Mouse (Mus musculus): ENCODE measurements around the gene Gps1.
"Not testable (repeated sequence)": the region's sequence is repeated elsewhere in the genome, so short reads cannot be mapped to it uniquely, and the experiment has no call there.

The Gps1 gene

GRCm38 (mm10) chr11:120788460-120788859, 4.4 kb downstream of the Gps1 start:
- not testable (repeated sequence) for DNase-seq

- no peak for DNase-seq
These were observed 5.3 kb downstream of the Gps1 start for GRCm38 (mm10) chr11:120789355-120789754.

- no peak for DNase-seq
These were observed 5.7 kb downstream of the Gps1 start for GRCm38 (mm10) chr11:120789810-120790209.

DNA sequence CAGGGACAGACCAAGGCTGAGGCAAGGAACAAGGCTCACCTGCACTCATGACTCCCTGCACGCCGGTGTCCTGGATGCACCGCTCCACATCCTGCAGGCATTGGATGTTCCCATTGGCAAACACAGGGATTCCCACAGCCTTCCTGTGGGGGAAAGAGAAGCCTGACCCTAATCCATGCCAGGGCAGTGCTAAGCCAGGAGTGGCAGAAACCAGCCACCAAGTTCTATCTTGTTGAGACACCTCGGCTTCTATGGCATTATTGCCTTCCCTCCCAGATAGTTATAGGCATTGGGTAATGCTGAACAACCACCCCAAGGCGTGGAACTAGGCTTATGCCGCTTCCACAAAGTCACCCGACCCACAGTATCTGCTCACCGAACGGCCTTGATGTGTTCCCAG, 8.6 kb downstream of the Gps1 start:
- no peak for DNase-seq

- DNase-seq, result peak; percentile 98
These were observed 11.9 kb downstream of the Gps1 start, which contains the start of gene Dus1l for GRCm38 (mm10) chr11:120795756-120796613. Dus1l (minus strand) TSS chr11:120796403.

GRCm38 (mm10) chr11:120796614-120796946, 12.5 kb downstream of the Gps1 start:
- DNase-seq, result no peak

- DNase-seq, result no peak
These were observed 14.2 kb downstream of the Gps1 start for GRCm38 (mm10) chr11:120798244-120798643.

GRCm38 (mm10) chr11:120799316-120799890, 15.3 kb downstream of the Gps1 start:
- no peak for DNase-seq

- peak; percentile 88 to 89 for DNase-seq
These were observed 16.2 kb downstream of the Gps1 start for GRCm38 (mm10) chr11:120800061-120800904.

- no peak for DNase-seq
These were observed 20.2 kb downstream of the Gps1 start for GRCm38 (mm10) chr11:120804274-120804673.

DNA sequence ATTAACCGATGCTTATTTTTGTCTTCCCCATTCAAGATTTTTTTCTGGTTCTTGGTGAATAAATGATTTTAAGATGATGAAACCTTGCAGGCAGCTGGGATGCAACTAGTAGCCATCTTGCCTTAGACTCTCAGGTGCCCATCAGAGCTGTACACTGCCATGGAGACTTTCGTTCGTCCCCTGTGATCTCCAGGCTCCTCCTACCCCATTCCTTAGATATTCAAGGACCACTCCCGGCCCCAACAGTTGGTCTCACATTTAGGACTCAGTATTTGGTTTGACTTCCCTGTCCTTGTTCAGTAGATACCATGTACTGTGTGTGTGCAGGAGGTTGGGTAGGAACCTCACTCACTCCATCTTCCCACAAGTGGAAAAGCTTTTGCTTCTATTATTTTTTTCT, 20.7 kb downstream of the Gps1 start:
- DNase-seq, result no peak

DNA sequence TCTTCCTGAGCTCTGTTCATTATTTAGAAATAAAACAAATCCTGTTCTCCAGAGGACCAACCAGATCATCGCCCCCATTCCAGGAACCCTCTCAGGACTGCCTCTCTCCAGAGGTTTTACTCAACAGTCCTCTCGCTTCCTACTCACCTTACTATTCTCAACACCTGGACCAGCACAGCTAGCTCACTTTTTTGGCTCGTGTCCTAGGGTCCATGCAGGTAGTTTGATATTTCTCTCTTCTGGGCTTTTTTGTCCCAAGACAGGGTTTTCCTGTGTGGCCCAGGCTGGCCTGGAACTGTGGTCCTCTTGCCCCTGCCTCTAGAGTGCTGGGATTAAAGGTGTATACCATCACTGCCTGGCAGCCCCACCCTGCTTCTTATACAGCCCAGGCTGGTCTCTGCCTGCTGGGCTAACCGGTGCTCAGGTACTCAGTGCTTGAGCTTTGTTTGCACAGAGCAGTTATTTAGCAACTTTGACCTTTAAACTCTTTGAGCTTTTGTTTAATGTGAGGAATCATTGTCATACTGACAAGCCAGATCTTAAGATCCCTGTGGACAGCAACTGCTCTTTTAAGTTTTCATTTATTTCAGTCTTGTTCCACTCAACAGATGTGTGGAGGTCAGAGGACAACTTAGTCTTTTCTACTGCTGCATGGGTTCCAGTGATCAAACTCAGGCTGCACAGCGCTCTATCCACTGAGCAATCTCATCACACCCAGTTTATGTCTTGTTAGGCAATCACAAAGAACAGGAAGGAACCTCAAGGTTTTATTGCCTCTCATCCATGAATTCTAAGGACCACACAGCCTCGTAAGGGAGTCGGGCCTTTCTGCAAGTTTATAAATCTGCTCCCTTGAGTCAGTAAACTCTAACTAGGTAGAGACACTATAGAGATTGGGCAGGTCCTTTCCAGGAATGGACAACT, 21.6 kb downstream of the Gps1 start:
- no peak for DNase-seq

DNA sequence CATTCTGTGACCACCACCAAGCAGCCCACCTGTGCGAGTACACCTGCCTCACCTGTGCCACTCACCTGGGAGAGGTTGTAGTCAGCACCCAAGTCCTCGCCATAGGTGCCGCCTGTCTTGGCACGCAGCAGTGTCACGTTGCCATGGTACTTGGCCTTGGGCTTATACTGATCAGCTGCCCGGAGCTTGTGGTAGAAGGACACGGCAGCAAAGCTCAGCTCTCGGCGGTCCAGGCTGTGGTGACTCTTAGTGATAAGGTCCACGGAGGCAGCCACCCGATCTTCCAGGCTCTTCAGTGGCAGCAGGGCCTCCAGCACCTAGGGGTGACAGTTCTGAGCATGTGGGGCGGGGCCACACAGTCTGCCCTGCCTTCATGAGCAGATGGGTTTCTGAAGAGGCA, 23.9 kb downstream of the Gps1 start:
- no peak for DNase-seq

DNA sequence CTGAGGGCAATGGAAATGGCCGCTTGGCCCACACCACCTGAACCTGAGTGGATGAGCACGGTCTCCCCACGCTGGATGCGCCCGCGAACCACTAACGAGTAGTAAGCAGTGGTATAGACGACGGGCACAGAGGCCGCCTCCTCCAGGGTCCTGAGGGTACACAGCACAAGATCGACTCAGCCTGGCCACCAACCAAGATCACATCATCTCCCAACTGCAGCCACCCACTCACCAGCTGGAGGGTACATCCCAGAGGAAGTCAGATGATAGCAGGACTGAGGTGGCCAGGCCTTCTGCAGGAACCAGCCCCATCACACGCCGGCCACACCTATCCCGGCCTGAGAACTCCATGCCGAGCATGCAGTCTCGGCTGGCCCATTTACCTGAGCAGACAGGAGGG, 28.0 kb downstream of the Gps1 start:
- no peak for DNase-seq

DNA sequence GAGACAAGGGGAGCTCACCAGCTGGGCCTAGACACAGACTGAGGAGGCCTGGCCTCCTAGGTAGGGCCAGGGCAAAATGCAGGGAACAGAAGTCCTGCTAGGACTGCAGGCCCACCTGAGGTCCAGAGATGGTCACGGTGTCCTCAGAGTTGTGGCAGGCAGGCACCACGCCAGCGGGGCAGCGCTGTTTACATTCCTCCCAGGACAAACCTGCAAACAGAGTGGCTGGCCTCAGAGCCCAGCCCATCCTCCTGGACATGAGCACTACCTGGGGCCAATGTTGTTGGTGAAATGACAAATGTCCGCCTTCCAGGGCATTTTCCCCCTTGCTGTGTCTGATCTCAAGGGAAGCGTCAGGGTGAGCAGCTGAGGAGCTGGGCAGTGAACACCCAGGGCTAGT, 33.3 kb downstream of the Gps1 start:
- no peak for DNase-seq

GRCm38 (mm10) chr11:120818251-120818650, 34.2 kb downstream of the Gps1 start:
- no peak for DNase-seq

DNA sequence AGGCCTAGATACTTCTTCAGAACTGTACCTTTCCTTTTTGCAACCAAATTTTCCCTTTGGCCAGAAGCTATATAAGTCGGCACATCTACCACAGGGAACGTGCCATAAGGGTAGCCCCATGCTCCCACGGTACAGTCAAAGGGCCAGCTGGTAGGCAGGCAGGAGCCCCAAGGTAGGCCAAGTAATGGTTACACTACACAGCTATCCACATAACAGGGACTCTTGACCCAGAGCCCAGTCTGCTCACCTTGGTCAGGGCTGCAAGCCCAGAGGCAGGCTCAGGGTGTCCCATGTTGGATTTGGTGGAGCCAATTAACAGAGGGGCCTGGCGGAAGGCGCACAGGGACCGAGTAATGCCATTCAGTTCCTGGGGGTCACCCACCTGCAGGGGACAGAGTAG, 35.5 kb downstream of the Gps1 start:
- no peak for DNase-seq

- no peak for DNase-seq
These were observed 36.5 kb downstream of the Gps1 start for GRCm38 (mm10) chr11:120820546-120820945.

DNA sequence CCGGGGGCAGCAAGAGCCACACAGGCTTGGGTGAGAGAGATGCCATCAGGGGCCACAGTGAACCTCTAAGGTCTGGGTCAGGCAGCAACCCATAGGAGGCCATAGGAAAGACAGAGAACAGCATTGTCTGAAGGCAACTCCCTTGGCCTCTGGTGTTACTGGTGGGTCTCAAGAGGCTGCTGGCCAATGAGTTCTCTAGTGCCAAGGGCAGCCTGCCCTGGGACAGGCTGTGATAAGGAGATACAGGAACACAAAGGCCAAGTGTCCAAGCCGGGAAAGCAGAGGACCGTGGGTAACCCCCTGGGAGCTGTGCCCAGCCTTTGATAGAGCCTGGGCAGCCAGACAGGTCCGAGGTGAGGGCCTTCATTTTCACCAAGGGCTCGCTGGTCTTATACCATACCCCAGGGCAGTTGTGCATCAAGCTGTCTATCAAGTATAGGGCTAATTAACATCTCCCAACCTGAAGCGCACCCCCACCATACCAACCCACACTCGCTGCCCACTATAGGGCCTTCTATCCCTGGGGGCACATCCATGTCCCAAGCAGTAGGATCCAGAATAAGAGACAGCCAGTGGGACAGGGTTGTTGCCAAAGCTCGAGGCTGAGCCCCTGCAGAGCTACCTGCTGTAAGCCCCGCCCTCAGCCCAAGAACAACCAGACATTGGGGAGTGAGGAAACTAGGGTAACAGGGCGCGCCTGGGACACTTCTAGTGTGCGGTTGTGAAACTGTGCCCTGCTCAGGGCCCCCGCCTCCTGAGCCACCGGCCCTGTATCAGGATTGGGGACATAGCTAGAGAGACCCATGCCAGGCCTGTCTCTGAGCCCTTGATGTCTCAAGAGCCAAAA, 37.2 kb downstream of the Gps1 start:
- DNase-seq, result no peak

DNA sequence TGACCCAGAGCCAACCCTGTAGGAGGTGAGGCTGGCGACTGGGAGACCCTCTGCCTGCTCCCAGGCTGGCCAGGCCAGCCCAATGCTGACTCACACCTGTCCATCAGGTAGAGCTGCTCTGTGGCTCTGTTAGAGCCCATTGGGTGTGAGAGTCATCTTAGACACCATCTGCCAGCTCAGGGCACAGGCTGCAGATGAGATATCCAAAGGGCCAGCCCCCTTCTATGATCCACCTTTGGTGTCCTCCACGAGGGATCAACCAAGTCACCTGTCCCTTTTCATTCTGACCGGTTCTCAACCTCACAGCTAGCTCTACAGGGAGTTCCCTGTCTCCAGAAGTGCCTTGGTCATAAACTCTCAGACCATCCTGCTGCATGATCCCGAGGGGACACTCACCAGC, 38.2 kb downstream of the Gps1 start:
- no peak for DNase-seq

DNA sequence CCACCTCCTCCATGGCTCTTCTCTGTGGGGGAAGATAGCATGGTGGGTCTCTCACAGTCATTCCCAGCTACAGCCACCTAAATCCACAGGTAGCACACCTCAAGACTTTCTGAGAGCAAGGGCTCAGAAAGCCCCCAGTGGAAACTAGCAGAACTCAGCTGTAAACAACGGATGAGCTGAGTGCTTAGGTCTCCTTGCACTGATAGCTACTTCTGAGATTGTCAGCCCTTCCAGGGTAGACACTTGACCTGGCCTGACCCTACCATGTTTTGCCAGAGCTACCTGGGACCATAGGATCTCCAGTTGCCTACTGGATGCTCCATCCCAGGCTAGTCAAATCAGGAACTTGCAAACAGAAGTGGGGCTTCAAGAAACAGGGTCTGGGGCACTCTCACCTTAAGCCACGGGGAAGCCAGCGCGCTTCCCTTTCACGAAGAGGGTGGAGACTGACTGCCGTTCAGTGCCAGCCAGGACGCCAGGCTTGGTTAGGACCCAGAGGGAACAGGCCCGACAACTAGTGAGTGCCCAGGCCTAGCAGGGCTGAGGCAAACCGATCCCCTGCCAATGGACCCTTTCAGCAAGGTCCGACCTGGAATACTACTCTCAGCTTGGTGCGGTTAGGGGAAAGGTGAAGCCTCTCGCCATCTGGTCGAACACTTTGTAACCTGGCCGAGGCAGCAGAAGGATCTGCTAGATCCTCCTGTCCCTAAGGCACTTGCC, 38.9 kb downstream of the Gps1 start:
- DNase-seq, result peak; percentile 39 to 44
